Mouse (Mus musculus): ENCODE measurements around the gene Lhx2. TPM values are rescaled to one million over a fixed set of nuclear protein-coding genes. Genes with fewer than 3 reads are reported as not detected.

Gene Lhx2
- polyA plus RNA-seq, 1 experiment from 2014 or later, result 37.1 TPM

GRCm38 (mm10) chr2:38354717-38355510 is 15.8 kb downstream of the Lhx2 start:
- Histone ChIP-seq H3K9ac (ENCODE audit: low read depth, low read length) (peak overlapping the region; percentile 77), H3K4me1 (ENCODE audit: control insufficient read depth, insufficient read depth, low read length) (peaks cover 6% of the 10 kb centered on the region), H3K27ac (ENCODE audit: low read length) (peak overlapping the region; percentile 90)

GRCm38 (mm10) chr2:38355731-38356427 is 16.8 kb downstream of the Lhx2 start:
- H3K27me3 ChIP-seq (ENCODE audit: control insufficient read depth, insufficient read depth, low read depth, low read length), result peaks cover 23% of the 10 kb centered on the region
- H3K4me3 ChIP-seq (ENCODE audit: low read depth, low read length), result peak overlapping the region; percentile 57
- ATAC-seq, result no peak
- 3% methylated on average over 19 of the region's 19 CpGs for WGBS
- H3K9ac ChIP-seq (ENCODE audit: low read depth, low read length), result peak overlapping the region; percentile 77
- peak overlapping the region; percentile 90 for H3K27ac ChIP-seq (ENCODE audit: low read length)
- no peaks in the 10 kb centered on the region for H3K9me3 ChIP-seq (replicated peaks; ENCODE audit: control insufficient read depth, low read length, poor library complexity, severe bottlenecking)
- H3K36me3 ChIP-seq (ENCODE audit: control insufficient read depth, insufficient read depth, low read length), result no peaks in the 10 kb centered on the region
- H3K4me1 ChIP-seq (ENCODE audit: control insufficient read depth, insufficient read depth, low read length), result peaks cover 6% of the 10 kb centered on the region
- H3K4me2 ChIP-seq (ENCODE audit: low read length), result peak overlapping the region; percentile 77

More at GRCm38 (mm10) chr2:38354717-38355510, 15.8 kb downstream of the Lhx2 start:
- H3K27me3 ChIP-seq (ENCODE audit: control insufficient read depth, insufficient read depth, low read depth, low read length), result peaks cover 16% of the 10 kb centered on the region
- H3K4me3 ChIP-seq (ENCODE audit: low read depth, low read length), result peak overlapping the region; percentile 57
- H3K4me2 ChIP-seq (ENCODE audit: low read length), result peak overlapping the region; percentile 77
- ATAC-seq, result no peak
- 2% methylated on average over 34 of the region's 34 CpGs for WGBS
- H3K36me3 ChIP-seq (ENCODE audit: control insufficient read depth, insufficient read depth, low read length), result no peaks in the 10 kb centered on the region
- H3K9me3 ChIP-seq (replicated peaks; ENCODE audit: control insufficient read depth, low read length, poor library complexity, severe bottlenecking), result no peaks in the 10 kb centered on the region

GRCm38 (mm10) chr2:38356428-38357260 is 17.6 kb downstream of the Lhx2 start:
- no peaks in the 10 kb centered on the region for H3K36me3 ChIP-seq (ENCODE audit: control insufficient read depth, insufficient read depth, low read length)
- peak overlapping the region; percentile 90 for H3K27ac ChIP-seq (ENCODE audit: low read length)
- H3K4me1 ChIP-seq (ENCODE audit: control insufficient read depth, insufficient read depth, low read length), result peaks cover 3% of the 10 kb centered on the region
- H3K4me2 ChIP-seq (ENCODE audit: low read length), result peak overlapping the region; percentile 77
- peak overlapping the region; percentile 57 for H3K4me3 ChIP-seq (ENCODE audit: low read depth, low read length)
- WGBS, result 3% methylated on average over 47 of the region's 53 CpGs
- peak overlapping the region; percentile 77 for H3K9ac ChIP-seq (ENCODE audit: low read depth, low read length)
- peaks cover 25% of the 10 kb centered on the region for H3K27me3 ChIP-seq (ENCODE audit: control insufficient read depth, insufficient read depth, low read depth, low read length)
- no peaks in the 10 kb centered on the region for H3K9me3 ChIP-seq (replicated peaks; ENCODE audit: control insufficient read depth, low read length, poor library complexity, severe bottlenecking)
- no peak for ATAC-seq

- peak overlapping the region; percentile 77 for H3K4me2 ChIP-seq (ENCODE audit: low read length)
- H3K9me3 ChIP-seq (replicated peaks; ENCODE audit: control insufficient read depth, low read length, poor library complexity, severe bottlenecking), result no peaks in the 10 kb centered on the region
- 1% methylated on average over 35 of the region's 35 CpGs for WGBS
- H3K4me1 ChIP-seq (ENCODE audit: control insufficient read depth, insufficient read depth, low read length), result peaks cover 3% of the 10 kb centered on the region
- H3K9ac ChIP-seq (ENCODE audit: low read depth, low read length), result peak overlapping the region; percentile 59
- peak overlapping the region; percentile 57 for H3K4me3 ChIP-seq (ENCODE audit: low read depth, low read length)
- H3K36me3 ChIP-seq (ENCODE audit: control insufficient read depth, insufficient read depth, low read length), result no peaks in the 10 kb centered on the region
- peaks cover 34% of the 10 kb centered on the region for H3K27me3 ChIP-seq (ENCODE audit: control insufficient read depth, insufficient read depth, low read depth, low read length)
- peak; percentile 30; the same call in 1 of the 2 replicates for ATAC-seq
- peak overlapping the region; percentile 90 for H3K27ac ChIP-seq (ENCODE audit: low read length)
These were observed 18.5 kb downstream of the Lhx2 start for GRCm38 (mm10) chr2:38357294-38358246.

GRCm38 (mm10) chr2:38358611-38359010 is 19.5 kb downstream of the Lhx2 start:
- Histone ChIP-seq H3K36me3 (ENCODE audit: control insufficient read depth, insufficient read depth, low read length) (no peaks in the 10 kb centered on the region), H3K4me3 (ENCODE audit: low read depth, low read length) (peak overlapping the region; percentile 57), H3K4me1 (ENCODE audit: control insufficient read depth, insufficient read depth, low read length) (peaks cover 3% of the 10 kb centered on the region), H3K27ac (ENCODE audit: low read length) (peak overlapping the region; percentile 58), H3K9me3 (replicated peaks; ENCODE audit: control insufficient read depth, low read length, poor library complexity, severe bottlenecking) (no peaks in the 10 kb centered on the region), H3K9ac (ENCODE audit: low read depth, low read length) (peak overlapping the region; percentile 8; the same call in 1 of the 2 replicates), H3K27me3 (ENCODE audit: control insufficient read depth, insufficient read depth, low read depth, low read length) (peaks cover 34% of the 10 kb centered on the region), H3K4me2 (ENCODE audit: low read length) (peak overlapping the region; percentile 77)
- no peak for ATAC-seq
- WGBS, result 8% methylated on average over 3 of the region's 3 CpGs

- H3K9ac ChIP-seq (ENCODE audit: low read depth, low read length), result peak overlapping the region; percentile 8; the same call in 1 of the 2 replicates
- ATAC-seq, result no peak
- peak overlapping the region; percentile 77 for H3K4me2 ChIP-seq (ENCODE audit: low read length)
- no peaks in the 10 kb centered on the region for H3K36me3 ChIP-seq (ENCODE audit: control insufficient read depth, insufficient read depth, low read length)
- H3K4me3 ChIP-seq (ENCODE audit: low read depth, low read length), result peak overlapping the region; percentile 57; the same call in 1 of the 2 replicates
- H3K4me1 ChIP-seq (ENCODE audit: control insufficient read depth, insufficient read depth, low read length), result peaks cover 3% of the 10 kb centered on the region
- no peaks in the 10 kb centered on the region for H3K9me3 ChIP-seq (replicated peaks; ENCODE audit: control insufficient read depth, low read length, poor library complexity, severe bottlenecking)
- WGBS, result 8% methylated on average over 10 of the region's 10 CpGs
- peaks cover 34% of the 10 kb centered on the region for H3K27me3 ChIP-seq (ENCODE audit: control insufficient read depth, insufficient read depth, low read depth, low read length)
- H3K27ac ChIP-seq (ENCODE audit: low read length), result peak overlapping the region; percentile 12
These were observed 20.1 kb downstream of the Lhx2 start for GRCm38 (mm10) chr2:38359186-38359585.

GRCm38 (mm10) chr2:38359811-38360210 is 20.7 kb downstream of the Lhx2 start:
- Histone ChIP-seq H3K9me3 (replicated peaks; ENCODE audit: control insufficient read depth, low read length, poor library complexity, severe bottlenecking) (no peaks in the 10 kb centered on the region), H3K27me3 (ENCODE audit: control insufficient read depth, insufficient read depth, low read depth, low read length) (peaks cover 34% of the 10 kb centered on the region), H3K4me2 (ENCODE audit: low read length) (peak overlapping the region; percentile 77), H3K27ac (ENCODE audit: low read length) (peak overlapping the region; percentile 11; the same call in 1 of the 2 replicates), H3K4me1 (ENCODE audit: control insufficient read depth, insufficient read depth, low read length) (peaks cover 3% of the 10 kb centered on the region), H3K4me3 (ENCODE audit: low read depth, low read length) (peak overlapping the region; percentile 57; the same call in 1 of the 2 replicates), H3K9ac (ENCODE audit: low read depth, low read length) (no peak overlapping the region), H3K36me3 (ENCODE audit: control insufficient read depth, insufficient read depth, low read length) (no peaks in the 10 kb centered on the region)
- 10% methylated on average over 13 of the region's 13 CpGs for WGBS
- no peak for ATAC-seq

- no peak for ATAC-seq
- H3K4me3 ChIP-seq (ENCODE audit: low read depth, low read length), result no peak overlapping the region
- H3K36me3 ChIP-seq (ENCODE audit: control insufficient read depth, insufficient read depth, low read length), result no peaks in the 10 kb centered on the region
- H3K4me2 ChIP-seq (ENCODE audit: low read length), result no peak overlapping the region
- peaks cover 7% of the 10 kb centered on the region for H3K4me1 ChIP-seq (ENCODE audit: control insufficient read depth, insufficient read depth, low read length)
- no peak overlapping the region for H3K27ac ChIP-seq (ENCODE audit: low read length)
- peaks cover 35% of the 10 kb centered on the region for H3K27me3 ChIP-seq (ENCODE audit: control insufficient read depth, insufficient read depth, low read depth, low read length)
- 51% methylated on average over 7 of the region's 7 CpGs for WGBS
- H3K9me3 ChIP-seq (replicated peaks; ENCODE audit: control insufficient read depth, low read length, poor library complexity, severe bottlenecking), result no peaks in the 10 kb centered on the region
- H3K9ac ChIP-seq (ENCODE audit: low read depth, low read length), result no peak overlapping the region
These were observed 27.1 kb downstream of the Lhx2 start for GRCm38 (mm10) chr2:38366222-38366621.
